ENCODE assay signal across 38 mouse cellular contexts in genomic region chr6:135153719-135154118, GRCm38 (mm10). TPM values are rescaled to one million over a fixed set of nuclear protein-coding genes. Genes with fewer than 3 reads are reported as not detected.
DNase-seq lines count a peak whose midpoint lies in the region; TF ChIP-seq lines count a peak whose summit lies in the region.
"Had no signal": no experiment of that assay in that cellular context is flagged by ENCODE, and none has a peak within 500 bp of the region (broad histone marks: within the 10 kb centered on the region; RNA-seq: fewer than 3 reads in every experiment).

No protein-coding gene starts in this region.

- TF ChIP-seq POLR2A in bone marrow macrophage, adult 2 months (IDR thresholded peaks at IDR 0.05; ENCODE audit: borderline replicate concordance, low read depth, low read length): no peak

- H3K9me3 ChIP-seq in limb, embryonic 10.5 days (replicated peaks): no peaks in the 10 kb centered on the region
- H3K9me3 ChIP-seq: embryonic facial prominence, embryonic 10.5 days; embryonic facial prominence, embryonic 15.5 days; heart, embryonic 12.5 days; kidney, embryonic 15.5 days; limb, embryonic 15.5 days; neural tube, embryonic 15.5 days had no signal

- H3K27me3 ChIP-seq in limb, embryonic 10.5 days (ENCODE audit: low read depth, poor library complexity, severe bottlenecking): no peaks in the 10 kb centered on the region; the same call in 1 of the 2 replicates
- H3K27me3 ChIP-seq: embryonic facial prominence, embryonic 15.5 days; kidney, embryonic 15.5 days; limb, embryonic 15.5 days; liver, embryonic 13.5 days; neural tube, embryonic 15.5 days had no signal

- no peak for TF ChIP-seq CTCF in left cerebral cortex, adult 2 months (IDR thresholded peaks at IDR 0.05)
- no peak for TF ChIP-seq CTCF in bone marrow macrophage, adult 2 months (IDR thresholded peaks at IDR 0.05; ENCODE audit: low read depth, low read length)

- DNase-seq in left cerebral cortex, adult 2 months (ENCODE audit: extremely low spot score in 1 of 2, low spot score in 2 of 2): peak in 1 of 2 experiments; percentile 55
- DNase-seq in left cerebral cortex, postnatal 4 days: no peak
- peak; percentile 45 for DNase-seq in right cerebral cortex, postnatal 25 days
- DNase-seq in right cerebral cortex, postnatal 4 days: no peak
- DNase-seq in telencephalon, adult 2 months (ENCODE audit: low read depth, low spot score): peak; percentile 33
- no peak for DNase-seq in limb, embryonic 10.5 days (ENCODE audit: low spot score)
- no peak for DNase-seq in thymus, postnatal 0 days (ENCODE audit: low spot score)
- DNase-seq: adrenal gland, postnatal 14 days; cerebellum, adult 18-20 months; cerebellum, postnatal 14 days; gastrocnemius, adult 2 months; gastrocnemius, postnatal 36 days; heart, adult 2 months; heart, postnatal 4 days; kidney, postnatal 25 days; liver, embryonic 13.5 days; lung, adult 2 months; lung, postnatal 10 days; midbrain, embryonic 14.5 days; thymus, adult 2 months had no signal

- WGBS in limb, embryonic 10.5 days: 89% methylated on average over 5 of the region's 5 CpGs

- peak overlapping the region; percentile 61; the same call in 1 of the 2 replicates for H3K27ac ChIP-seq in left cerebral cortex, adult 2 months
- H3K27ac ChIP-seq in bone marrow macrophage, adult 2 months (ENCODE audit: insufficient read depth, low read depth, low read length): peak overlapping the region; percentile 38
- H3K27ac ChIP-seq in limb, embryonic 10.5 days: no peak overlapping the region
- H3K27ac ChIP-seq: embryonic facial prominence, embryonic 10.5 days; embryonic facial prominence, embryonic 15.5 days; gastrocnemius, adult 2 months; heart, adult 2 months; hindbrain, embryonic 14.5 days; kidney, embryonic 15.5 days; limb, embryonic 15.5 days; liver, embryonic 13.5 days; macrophage; neural tube, embryonic 15.5 days; stomach, postnatal 0 days had no signal

- H3K4me1 ChIP-seq in bone marrow macrophage, adult 2 months (ENCODE audit: control insufficient read depth, insufficient read depth, low read length): peaks cover 18% of the 10 kb centered on the region
- H3K4me1 ChIP-seq in limb, embryonic 10.5 days: no peaks in the 10 kb centered on the region
- H3K4me1 ChIP-seq: embryonic facial prominence, embryonic 15.5 days; kidney, embryonic 15.5 days; limb, embryonic 15.5 days; neural tube, embryonic 15.5 days had no signal

- H3K36me3 ChIP-seq in limb, embryonic 10.5 days: no peaks in the 10 kb centered on the region
- H3K36me3 ChIP-seq: embryonic facial prominence, embryonic 10.5 days; embryonic facial prominence, embryonic 15.5 days; neural tube, embryonic 15.5 days had no signal

- intact Hi-C loops in left cerebral cortex, adult 2 months (cut with DNase I): loop anchor here (5.0 kb wide), 1 partner anchor 79 kb away; no protein-coding TSS in a partner anchor
- intact Hi-C loops in left cerebral cortex, postnatal 4 days (cut with DNase I): loop anchor here (10.0 kb wide), 2 partner anchors 81 to 221 kb away; no protein-coding TSS in a partner anchor

- no peak overlapping the region for H3K4me3 ChIP-seq in left cerebral cortex, adult 2 months
- H3K4me3 ChIP-seq in bone marrow macrophage, adult 2 months (ENCODE audit: insufficient read depth, low read length): no peak overlapping the region
- no peak overlapping the region for H3K4me3 ChIP-seq in limb, embryonic 10.5 days
- H3K4me3 ChIP-seq: embryonic facial prominence, embryonic 10.5 days; embryonic facial prominence, embryonic 15.5 days; gastrocnemius, adult 2 months; heart, adult 2 months; heart, embryonic 12.5 days; kidney, embryonic 15.5 days; limb, embryonic 15.5 days; liver, embryonic 13.5 days; neural tube, embryonic 15.5 days had no signal

RNA-seq across cellular contexts. Expression of gene Gprc5d, which starts 35.6 kb away (rescaled TPM):
- under 1 TPM in 1 of 2 experiments, not detected in 1; 0.26 TPM for total RNA-seq in left cerebral cortex, adult 2 months (2021)
- total RNA-seq in left cerebral cortex, postnatal 4 days (2021): not detected
- polyA plus RNA-seq in bone marrow macrophage, adult 2 months (2012; ENCODE audit: insufficient read depth, insufficient read length, missing spikeins): not detected in 2 replicates
- not detected in 2 replicates for polyA plus RNA-seq in limb, embryonic 10.5 days (2016; fragmentation: Nextera tagmentation; extraction: Ambion mirVana)
- polyA plus RNA-seq in thymus, postnatal 0 days (2015; fragmentation: Nextera tagmentation; extraction: Ambion mirVana): 0.10 and 0.24 TPM in 2 replicates
- total RNA-seq: adrenal gland, postnatal 14 days; G1E; gastrocnemius, adult 2 months; gastrocnemius, postnatal 36 days; heart, adult 2 months; layer of hippocampus, postnatal 25 days; left cerebral cortex, postnatal 36 days; megakaryocyte-erythroid progenitor cell, adult 5-6 weeks had no signal
- polyA plus RNA-seq: brain, embryonic 14.5 days; embryonic facial prominence, embryonic 10.5 days; forebrain, embryonic 14.5 days; G1E; heart, adult 2 months; heart, embryonic 12.5 days; heart, postnatal 0 days; hindbrain, embryonic 14.5 days; intestine, postnatal 0 days; kidney, embryonic 15.5 days; limb, embryonic 15.5 days; macrophage; midbrain, embryonic 14.5 days; neural tube, embryonic 15.5 days had no signal

RNA-seq across cellular contexts. Expression of gene Fam234b, which starts 44.1 kb away (rescaled TPM):
- total RNA-seq in left cerebral cortex, adult 2 months (2021): 100 to 1,000 TPM; 167 to 178 TPM
- 10 to 100 TPM; 86.1 to 92.1 TPM for total RNA-seq in left cerebral cortex, postnatal 4 days (2021)
- 5.7 and 6.7 TPM in 2 replicates for polyA plus RNA-seq in bone marrow macrophage, adult 2 months (2012; ENCODE audit: insufficient read depth, insufficient read length, missing spikeins)
- polyA plus RNA-seq in limb, embryonic 10.5 days (2016; fragmentation: Nextera tagmentation; extraction: Ambion mirVana): 14.0 and 18.7 TPM in 2 replicates
- 34.0 and 35.4 TPM in 2 replicates for polyA plus RNA-seq in thymus, postnatal 0 days (2015; fragmentation: Nextera tagmentation; extraction: Ambion mirVana)

RNA-seq across cellular contexts. Expression of gene Hebp1, which starts 44.1 kb away (rescaled TPM):
- total RNA-seq in left cerebral cortex, adult 2 months (2021): 10 to 100 TPM; 45.3 to 46.9 TPM
- 10 to 100 TPM; 14.6 to 19.7 TPM for total RNA-seq in left cerebral cortex, postnatal 4 days (2021)
- polyA plus RNA-seq in bone marrow macrophage, adult 2 months (2012; ENCODE audit: insufficient read depth, insufficient read length, missing spikeins): 27.4 and 28.7 TPM in 2 replicates
- polyA plus RNA-seq in limb, embryonic 10.5 days (2016; fragmentation: Nextera tagmentation; extraction: Ambion mirVana): 3.8 and 4.3 TPM in 2 replicates
- 22.8 and 25.0 TPM in 2 replicates for polyA plus RNA-seq in thymus, postnatal 0 days (2015; fragmentation: Nextera tagmentation; extraction: Ambion mirVana)

Comparison
In these comparisons a context has a peak if more than half of its experiments do, and no peak if none do; other contexts are left out.
1. DNase-seq: peak in right cerebral cortex, postnatal 25 days (single experiment) and telencephalon, adult 2 months (single experiment); none in left cerebral cortex, postnatal 4 days (single experiment), right cerebral cortex, postnatal 4 days (single experiment), limb, embryonic 10.5 days (single experiment) and thymus, postnatal 0 days (single experiment).